Mouse (Mus musculus) adrenal gland, adult 2 months (tissue): ENCODE results near the gene 4931422A03Rik. TPM values are rescaled to one million over a fixed set of nuclear protein-coding genes. Genes with fewer than 3 reads are reported as not detected.

ENCODE experiments used
- DNase-seq: peaks from one replicate; pipeline ENCODE4 v3.0.0; 2021
- polyA plus RNA-seq: library from polyadenylated mRNA; depleted of rRNA; stranded (reverse); fragments of >200 nt; gene quantifications from 2 replicates; pipeline ENCODE4 v1.2.3, GENCODE M21; 2012; rRNA removed
- total RNA-seq, 2 experiments: library from RNA; stranded (reverse); gene quantifications; 2 replicates each; pipeline ENCODE4 v1.2.3; 2021

4931422A03Rik gene
- total and polyA plus RNA-seq, 3 experiments: not detected

DNA sequence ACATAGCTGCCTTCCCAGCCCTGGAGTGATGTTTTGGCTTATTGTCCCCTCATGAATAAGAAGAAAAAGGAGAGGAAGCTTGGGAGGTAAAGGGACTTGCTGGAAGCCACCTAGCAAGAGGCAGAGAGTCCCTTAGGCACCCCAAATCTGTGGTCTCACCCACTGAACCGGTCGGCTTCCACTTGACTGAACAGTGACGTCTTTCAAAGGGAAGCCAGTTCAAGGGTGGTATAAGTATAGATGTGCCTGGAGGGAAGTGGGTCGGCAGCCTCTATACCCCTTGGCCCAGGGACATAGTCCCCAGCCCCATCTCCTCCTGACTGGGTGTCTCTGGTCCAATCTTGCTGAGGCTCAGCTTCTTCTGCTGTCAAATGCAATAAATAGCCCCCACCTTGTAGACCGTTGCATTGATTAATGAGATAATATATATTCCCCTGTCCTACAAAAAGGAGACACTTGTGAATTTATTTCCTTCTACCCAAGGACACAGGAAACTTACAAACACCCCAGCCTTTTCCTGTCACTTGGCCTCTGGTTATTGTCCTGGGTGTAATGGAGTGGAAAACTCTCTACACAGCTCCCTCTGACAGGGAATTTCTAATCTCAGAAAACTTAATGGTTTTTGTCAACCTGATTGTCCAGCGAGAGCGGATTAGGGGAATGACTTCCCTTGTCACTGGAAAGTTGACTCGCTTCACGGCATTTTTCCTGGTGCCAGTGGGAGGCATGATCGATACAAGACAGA, 92.3 kb downstream of the 4931422A03Rik start:
- DNase-seq: no peak

- DNase-seq: no peak
Observed at GRCm38 (mm10) chr2:103934670-103935069, 93.5 kb downstream of the 4931422A03Rik start.

DNA sequence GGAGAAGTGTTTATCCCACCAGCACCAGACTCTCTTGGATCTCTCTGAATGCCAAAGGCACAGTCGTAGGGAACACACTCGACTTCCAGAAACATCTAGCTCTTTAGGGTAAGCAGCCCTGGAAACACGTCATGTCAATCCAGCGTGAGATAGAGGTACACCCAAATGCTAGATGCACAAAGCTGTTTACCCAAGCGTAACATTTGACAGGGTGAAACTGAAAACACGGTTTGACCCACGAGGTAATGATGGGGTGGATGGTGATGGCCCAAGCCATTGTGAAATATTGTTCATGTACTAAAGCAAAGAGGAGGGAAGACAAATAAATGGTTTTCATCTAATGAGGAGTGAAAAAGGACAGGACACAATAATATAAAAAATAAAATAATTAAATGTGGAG, 93.9 kb downstream of the 4931422A03Rik start:
- DNase-seq: no peak

- no peak for DNase-seq
Observed at GRCm38 (mm10) chr2:103932480-103932879, 95.7 kb downstream of the 4931422A03Rik start.

DNA sequence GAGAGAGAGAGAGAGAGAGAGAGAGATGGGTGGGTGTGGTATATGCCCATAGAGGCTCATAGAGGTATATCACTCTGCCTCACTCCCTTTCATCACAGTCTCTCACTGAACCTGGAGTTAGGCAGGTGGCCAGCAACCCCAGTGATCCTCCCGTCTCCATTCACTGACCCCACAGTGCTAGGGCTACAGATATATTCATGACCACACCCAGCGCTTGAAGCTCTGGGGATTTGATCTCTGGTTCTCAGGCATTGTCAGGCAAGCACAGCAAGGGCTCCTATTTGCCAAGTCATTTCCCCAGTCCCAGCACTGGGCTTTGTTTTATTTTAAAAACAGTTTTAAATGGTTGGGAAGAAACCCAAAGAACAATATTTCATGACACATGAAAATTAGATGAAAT, 96.1 kb downstream of the 4931422A03Rik start:
- no peak for DNase-seq

GRCm38 (mm10) chr2:103931511-103931911, 96.7 kb downstream of the 4931422A03Rik start:
- DNase-seq: peak; percentile 11

- peak; percentile 15 for DNase-seq
Observed at GRCm38 (mm10) chr2:103930306-103931019, 97.7 kb downstream of the 4931422A03Rik start.

GRCm38 (mm10) chr2:103927610-103928145, 100.5 kb downstream of the 4931422A03Rik start:
- DNase-seq: no peak

- no peak for DNase-seq
Observed at GRCm38 (mm10) chr2:103926586-103927113, 101.5 kb downstream of the 4931422A03Rik start.

GRCm38 (mm10) chr2:103919488-103919887, 108.7 kb downstream of the 4931422A03Rik start:
- no peak for DNase-seq

DNA sequence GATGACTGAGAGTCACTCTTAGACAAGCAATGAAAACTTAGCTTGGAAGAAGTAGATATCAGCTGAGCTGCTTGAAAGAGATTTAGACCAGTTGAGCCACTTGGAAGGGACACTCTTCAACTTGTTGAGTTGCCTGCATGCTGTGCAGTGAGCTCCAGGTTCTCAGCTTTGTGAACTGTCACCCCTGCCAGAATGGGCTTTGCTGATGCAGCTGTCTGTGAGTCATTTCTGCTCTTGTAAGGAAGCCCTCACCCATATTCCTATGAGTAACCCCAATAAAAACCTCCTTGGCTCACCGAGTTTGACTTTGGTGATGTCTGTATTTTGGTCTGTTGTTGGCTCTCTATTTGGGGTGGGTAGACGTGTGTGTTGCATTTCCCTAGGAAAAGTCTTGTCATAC, 109.8 kb downstream of the 4931422A03Rik start:
- DNase-seq: no peak

- DNase-seq: no peak
Observed at GRCm38 (mm10) chr2:103917375-103917774, 110.8 kb downstream of the 4931422A03Rik start.

Other genes with a start within 250 kb of the 4931422A03Rik start
- 100 to 1,000 TPM; 356 to 495 TPM for gene Caprin1, start 230.7 kb downstream of the 4931422A03Rik start, total RNA-seq
- 224 and 272 TPM in 2 replicates for gene Caprin1, start 230.7 kb downstream of the 4931422A03Rik start, polyA plus RNA-seq
- 10 to 100 TPM; 19.1 to 31.8 TPM for gene Lmo2, start 70.4 kb downstream of the 4931422A03Rik start, total RNA-seq
- gene Lmo2, start 70.4 kb downstream of the 4931422A03Rik start, polyA plus RNA-seq: 24.0 and 26.7 TPM in 2 replicates
- gene Fbxo3, start 640 bp downstream of the 4931422A03Rik start, total RNA-seq: 10 to 100 TPM; 66.3 to 77.9 TPM
- gene Fbxo3, start 640 bp downstream of the 4931422A03Rik start, polyA plus RNA-seq: 9.3 and 12.8 TPM in 2 replicates
- under 1 TPM; 0.17 to 0.49 TPM for gene Gm10912, start 37.5 kb upstream of the 4931422A03Rik start, total RNA-seq
- 0.13 and 0.24 TPM in 2 replicates for gene Gm10912, start 37.5 kb upstream of the 4931422A03Rik start, polyA plus RNA-seq
- not detected for gene Gm10799, start 40.2 kb upstream of the 4931422A03Rik start, total RNA-seq
- gene Gm10799, start 40.2 kb upstream of the 4931422A03Rik start, polyA plus RNA-seq: not detected in 2 replicates
- gene Cd59b, start 41.5 kb upstream of the 4931422A03Rik start, total RNA-seq: 10 to 100 TPM; 10.5 to 12.5 TPM
- 7.8 and 10.6 TPM in 2 replicates for gene Cd59b, start 41.5 kb upstream of the 4931422A03Rik start, polyA plus RNA-seq
- 100 to 1,000 TPM; 113 to 117 TPM for gene Cd59a, start 67.4 kb upstream of the 4931422A03Rik start, total RNA-seq
- 24.5 and 30.9 TPM in 2 replicates for gene Cd59a, start 67.4 kb upstream of the 4931422A03Rik start, polyA plus RNA-seq
- gene A930018P22Rik, start 94.4 kb upstream of the 4931422A03Rik start, total RNA-seq: 1 to 10 TPM in 1 of 2 experiments, under 1 TPM in 1; 0.73 to 1.6 TPM
- 1.8 and 3.3 TPM in 2 replicates for gene A930018P22Rik, start 94.4 kb upstream of the 4931422A03Rik start, polyA plus RNA-seq